Mouse (Mus musculus) midbrain, embryonic 14.5 days (tissue): ENCODE data around the gene Arhgef1. TPM values are rescaled to one million over a fixed set of nuclear protein-coding genes. Genes with fewer than 3 reads are reported as not detected.

Experiments
- ATAC-seq: fragments of 200-750 bp; cut with Nextera tagmentation; 2 replicates; pipeline ENCODE4 v1.8.0; 2017; ENCODE audit warnings: moderate number of reproducible peaks, moderate library complexity; ENCODE audit not compliant: low FRiP score, low TSS enrichment
- DNase-seq: peaks from one replicate; pipeline ENCODE4 v3.0.0-alpha.2; 2015
- H3K27ac ChIP-seq: fragments of 300-500 bp; sonication (generic); replicated peaks from 2 replicates; pipeline ENCODE4 v1.5.1; 2014; ENCODE audit warnings: mild to moderate bottlenecking, low read depth, low read length, moderate library complexity
- H3K27me3 ChIP-seq: fragments of 300-500 bp; sonication (generic); 2 replicates; pipeline ENCODE4 v1.6.1; 2014; ENCODE audit warnings: low read length, control low read depth, mixed read lengths; ENCODE audit not compliant: control insufficient read depth, insufficient read depth
- H3K36me3 ChIP-seq: fragments of 300-500 bp; sonication (generic); 2 replicates; pipeline ENCODE4 v1.6.1; 2014; ENCODE audit warnings: low read length, control low read depth; ENCODE audit not compliant: control insufficient read depth, insufficient read depth
- H3K4me1 ChIP-seq: fragments of 300-500 bp; sonication (generic); 2 replicates; pipeline ENCODE4 v1.6.1; 2014; ENCODE audit warnings: mild to moderate bottlenecking, antibody characterized with exemption, low read length, control low read depth; ENCODE audit not compliant: control insufficient read depth, insufficient read depth
- H3K4me2 ChIP-seq: fragments of 300-500 bp; sonication (generic); 2 replicates; pipeline ENCODE4 v1.6.1; 2014; ENCODE audit warnings: mild to moderate bottlenecking, low read length, moderate library complexity
- H3K4me3 ChIP-seq: fragments of 300-500 bp; sonication (generic); replicated peaks from 2 replicates; pipeline ENCODE4 v1.5.1; 2014; ENCODE audit warnings: low read depth, low read length
- H3K9ac ChIP-seq: fragments of 300-500 bp; sonication (generic); replicated peaks from 2 replicates; pipeline ENCODE4 v1.6.1; 2014; ENCODE audit warnings: mild to moderate bottlenecking, low read length, moderate library complexity
- H3K9me3 ChIP-seq: fragments of 300-500 bp; sonication (generic); 2 replicates; pipeline ENCODE4 v1.6.1; 2016; ENCODE audit warnings: low read length, control low read depth, mixed read lengths; ENCODE audit not compliant: control insufficient read depth
- WGBS: fragments of 180-500 bp; shearing (Covaris S2); extraction: QIAGEN DNeasy Blood & Tissue Kit; methylation state at CpG from one replicate; pipeline ENCODE4 v1.1.7; 2014; 5-methylcytosine and 5-hydroxymethylcytosine counted together
- polyA plus RNA-seq: library from polyadenylated mRNA; unstranded; fragments of >200 nt; fragmentation: Nextera tagmentation; extraction: Ambion mirVana; gene quantifications from 2 replicates; pipeline ENCODE4 v1.2.1, GENCODE M21; 2014

The Arhgef1 gene
- polyA plus RNA-seq, result 44.7 and 51.0 TPM in 2 replicates

GRCm38 (mm10) chr7:24902630-24903443, at the start of gene Arhgef1:
Gene Arhgef1 (plus strand): TSS chr7:24902912.
- ATAC-seq (no peak), DNase-seq (peak; percentile 52)
- Histone ChIP-seq H3K9ac (peak within 1 kb of the TSS; percentile 69), H3K4me1 (peaks cover 14% of the 10 kb centered on the region), H3K4me2 (peak within 1 kb of the TSS; percentile 83), H3K36me3 (peaks cover 4% of the 10 kb centered on the region; the same call in 1 of the 2 replicates), H3K4me3 (peak within 1 kb of the TSS; percentile 60), H3K9me3 (no peaks in the 10 kb centered on the region), H3K27me3 (no peaks in the 10 kb centered on the region), H3K27ac (peak within 1 kb of the TSS; percentile 60)
- 6% methylated on average over 66 of the region's 68 CpGs for WGBS

- Histone ChIP-seq H3K4me3 (no peak overlapping the region), H3K4me1 (no peaks in the 10 kb centered on the region), H3K36me3 (no peaks in the 10 kb centered on the region), H3K4me2 (no peak overlapping the region), H3K27me3 (no peaks in the 10 kb centered on the region), H3K27ac (no peak overlapping the region), H3K9me3 (no peaks in the 10 kb centered on the region), H3K9ac (no peak overlapping the region)
- ATAC-seq (no peak), DNase-seq (no peak)
Measured at GRCm38 (mm10) chr7:24853233-24853563, 49.5 kb upstream of the Arhgef1 start.

- no peak overlapping the region for H3K27ac ChIP-seq
- H3K36me3 ChIP-seq, result no peaks in the 10 kb centered on the region
- DNase-seq, result no peak
- WGBS, result 45% methylated on average over 7 of the region's 7 CpGs
- no peak overlapping the region for H3K9ac ChIP-seq
- H3K4me2 ChIP-seq, result no peak overlapping the region
- no peaks in the 10 kb centered on the region for H3K9me3 ChIP-seq
- no peaks in the 10 kb centered on the region for H3K4me1 ChIP-seq
- no peak for ATAC-seq
- no peaks in the 10 kb centered on the region for H3K27me3 ChIP-seq
- H3K4me3 ChIP-seq, result no peak overlapping the region
Measured at GRCm38 (mm10) chr7:24853695-24854094, 49.0 kb upstream of the Arhgef1 start.

- Histone ChIP-seq H3K36me3 (no peaks in the 10 kb centered on the region), H3K9ac (no peak overlapping the region), H3K27me3 (no peaks in the 10 kb centered on the region), H3K4me2 (no peak overlapping the region), H3K4me3 (no peak overlapping the region), H3K4me1 (no peaks in the 10 kb centered on the region), H3K9me3 (no peaks in the 10 kb centered on the region), H3K27ac (no peak overlapping the region)
- no peak for ATAC-seq
- no peak for DNase-seq
- 26% methylated on average over 6 of the region's 6 CpGs for WGBS
Measured at GRCm38 (mm10) chr7:24856460-24857120, 46.1 kb upstream of the Arhgef1 start.

- no peaks in the 10 kb centered on the region for H3K36me3 ChIP-seq
- H3K4me2 ChIP-seq, result no peak overlapping the region
- H3K4me3 ChIP-seq, result no peak overlapping the region
- H3K27ac ChIP-seq, result no peak overlapping the region
- WGBS, result 69% methylated on average over 5 of the region's 5 CpGs
- no peaks in the 10 kb centered on the region for H3K27me3 ChIP-seq
- H3K4me1 ChIP-seq, result no peaks in the 10 kb centered on the region
- no peaks in the 10 kb centered on the region for H3K9me3 ChIP-seq
- no peak overlapping the region for H3K9ac ChIP-seq
- ATAC-seq (no peak), DNase-seq (no peak)
Measured at GRCm38 (mm10) chr7:24859234-24859633, 43.5 kb upstream of the Arhgef1 start.

- H3K4me1 ChIP-seq, result no peaks in the 10 kb centered on the region
- no peaks in the 10 kb centered on the region for H3K36me3 ChIP-seq
- no peak within 1 kb of the TSS for H3K9ac ChIP-seq
- H3K27ac ChIP-seq, result no peak within 1 kb of the TSS
- ATAC-seq, result no peak
- WGBS, result 91% methylated on average over 7 of the region's 7 CpGs
- no peak within 1 kb of the TSS for H3K4me2 ChIP-seq
- no peak for DNase-seq
- H3K4me3 ChIP-seq, result no peak within 1 kb of the TSS
- H3K27me3 ChIP-seq, result no peaks in the 10 kb centered on the region
- no peaks in the 10 kb centered on the region for H3K9me3 ChIP-seq
Measured at GRCm38 (mm10) chr7:24861913-24862312, 40.8 kb upstream of the Arhgef1 start, which contains the start of gene Gm9844. Gene Gm9844 (plus strand): TSS chr7:24862213.

GRCm38 (mm10) chr7:24862853-24863252, 39.9 kb upstream of the Arhgef1 start:
- Histone ChIP-seq H3K9ac (no peak overlapping the region), H3K36me3 (no peaks in the 10 kb centered on the region), H3K4me1 (no peaks in the 10 kb centered on the region), H3K27me3 (no peaks in the 10 kb centered on the region), H3K4me2 (no peak overlapping the region), H3K27ac (no peak overlapping the region), H3K9me3 (no peaks in the 10 kb centered on the region), H3K4me3 (no peak overlapping the region)
- DNase-seq (no peak), ATAC-seq (no peak)
- WGBS, result 94% methylated on average over 4 of the region's 4 CpGs

- no peak overlapping the region for H3K4me2 ChIP-seq
- no peak overlapping the region for H3K4me3 ChIP-seq
- no peaks in the 10 kb centered on the region for H3K36me3 ChIP-seq
- H3K4me1 ChIP-seq, result no peaks in the 10 kb centered on the region
- no peak overlapping the region for H3K9ac ChIP-seq
- H3K27me3 ChIP-seq, result no peaks in the 10 kb centered on the region
- DNase-seq (no peak), ATAC-seq (no peak)
- H3K9me3 ChIP-seq, result no peaks in the 10 kb centered on the region
- H3K27ac ChIP-seq, result 0 out of 2 replicates have a peak overlapping the region, but pooled peaks have one; percentile 5
- WGBS, result 29% methylated on average over 6 of the region's 6 CpGs
Measured at GRCm38 (mm10) chr7:24864156-24864555, 38.6 kb upstream of the Arhgef1 start.

- DNase-seq, result no peak
- no peaks in the 10 kb centered on the region for H3K9me3 ChIP-seq
Measured at GRCm38 (mm10) chr7:24869080-24869479, 33.6 kb upstream of the Arhgef1 start.

More at GRCm38 (mm10) chr7:24869080-24869479, 33.6 kb upstream of the Arhgef1 start:
- Histone ChIP-seq H3K27ac (no peak overlapping the region), H3K4me1 (no peaks in the 10 kb centered on the region), H3K27me3 (no peaks in the 10 kb centered on the region), H3K9ac (no peak overlapping the region), H3K36me3 (no peaks in the 10 kb centered on the region), H3K4me3 (no peak overlapping the region), H3K4me2 (no peak overlapping the region)
- ATAC-seq, result no peak
- 33% methylated on average over 17 of the region's 17 CpGs for WGBS
